Mouse (Mus musculus) brain, embryonic 14.5 days (tissue): ENCODE measurements around the gene Prkg1. TPM values are rescaled to one million over a fixed set of nuclear protein-coding genes. Genes with fewer than 3 reads are reported as not detected.

Source experiments
- DNase-seq: peaks from one replicate; pipeline ENCODE4 v3.0.0-alpha.2; 2011; ENCODE audit warnings: low read depth
- CTCF ChIP-seq: fragments of 200-500 bp; IDR thresholded peaks from 2 replicates; pipeline ENCODE4 v1.5.1; 2012; ENCODE audit warnings: inconsistent platforms, mild to moderate bottlenecking, moderate library complexity, borderline replicate concordance; ENCODE audit not compliant: insufficient read depth, insufficient read length; ENCODE audit errors: extremely low read depth
- POLR2A ChIP-seq: fragments of 200-500 bp; IDR thresholded peaks from 2 replicates; pipeline ENCODE4 v1.6.1; 2012; ENCODE audit warnings: mild to moderate bottlenecking, inconsistent platforms, borderline replicate concordance; ENCODE audit not compliant: poor library complexity, insufficient read depth, insufficient read length, severe bottlenecking; ENCODE audit errors: extremely low read depth
- polyA plus RNA-seq: library from polyadenylated mRNA; depleted of rRNA; stranded (reverse); fragments of >200 nt; gene quantifications from 2 replicates; pipeline ENCODE4 v1.2.3, GENCODE M21; 2012

Prkg1 gene
- polyA plus RNA-seq, 1 experiment: 4.5 TPM

DNA sequence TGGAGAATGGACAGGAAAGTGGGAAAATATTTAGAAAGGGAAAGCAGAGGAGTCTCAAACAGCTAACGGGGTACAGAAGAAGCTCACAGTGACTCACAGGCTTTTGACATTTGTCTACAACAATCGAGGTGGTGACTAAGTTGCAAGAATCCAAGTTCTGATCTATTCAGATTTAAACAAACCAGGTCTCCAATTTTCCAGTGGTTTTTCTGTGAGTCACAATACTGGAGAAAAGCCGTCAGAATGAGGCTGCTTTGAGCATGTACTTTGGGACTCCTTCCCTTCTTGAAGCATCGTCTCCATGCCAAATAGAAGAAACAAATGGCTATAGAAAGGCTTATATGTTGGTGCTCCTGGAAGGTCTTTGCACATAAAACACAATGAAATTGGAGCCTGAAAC lies 151.7 kb downstream of the Prkg1 start:
- no peak for DNase-seq
- TF ChIP-seq POLR2A: no peak
- TF ChIP-seq CTCF: no peak

- no peak for DNase-seq
- TF ChIP-seq CTCF: no peak
- TF ChIP-seq POLR2A: no peak
These were observed 162.3 kb downstream of the Prkg1 start for GRCm38 (mm10) chr19:31602578-31602977.

DNA sequence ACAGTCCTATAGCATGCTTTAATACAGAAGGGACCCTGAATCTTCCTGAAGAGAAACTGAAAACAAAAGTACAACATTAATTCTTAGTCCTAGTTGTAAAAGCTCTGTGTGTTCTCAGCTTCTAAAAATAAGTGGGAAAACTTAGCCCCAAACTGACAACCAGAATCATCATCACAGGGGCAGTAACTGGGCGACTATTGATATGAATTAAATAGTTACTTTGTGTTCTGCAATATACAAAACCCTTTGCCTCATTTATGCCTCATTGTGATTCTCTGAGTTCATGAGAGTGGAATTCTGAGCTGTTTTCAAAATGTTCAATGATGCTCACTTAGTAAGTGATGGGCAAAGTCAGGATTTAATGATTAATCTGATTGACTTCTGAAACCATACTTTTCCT lies 170.8 kb downstream of the Prkg1 start:
- TF ChIP-seq POLR2A (no peak), CTCF (no peak)
- no peak for DNase-seq

DNA sequence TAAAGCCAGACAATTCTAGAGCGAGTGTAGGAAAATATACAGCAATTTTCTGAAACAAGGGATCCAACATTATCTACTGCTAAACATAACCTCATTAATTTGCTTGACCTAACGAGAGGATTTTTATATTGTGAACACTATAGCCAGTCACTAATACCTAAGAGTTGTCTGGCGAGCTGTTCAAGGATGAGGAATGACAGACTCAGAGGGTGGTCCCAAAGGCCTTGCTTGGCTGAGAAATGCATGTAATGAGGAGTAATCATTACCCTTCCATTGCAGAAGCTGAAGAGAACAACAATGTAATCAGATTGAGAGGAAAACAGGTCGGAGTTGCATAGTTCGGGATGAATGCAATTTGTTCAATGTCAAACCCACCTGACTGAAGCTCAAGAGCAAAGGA lies 174.1 kb downstream of the Prkg1 start:
- no peak for DNase-seq
- TF ChIP-seq POLR2A (no peak), CTCF (no peak)

DNA sequence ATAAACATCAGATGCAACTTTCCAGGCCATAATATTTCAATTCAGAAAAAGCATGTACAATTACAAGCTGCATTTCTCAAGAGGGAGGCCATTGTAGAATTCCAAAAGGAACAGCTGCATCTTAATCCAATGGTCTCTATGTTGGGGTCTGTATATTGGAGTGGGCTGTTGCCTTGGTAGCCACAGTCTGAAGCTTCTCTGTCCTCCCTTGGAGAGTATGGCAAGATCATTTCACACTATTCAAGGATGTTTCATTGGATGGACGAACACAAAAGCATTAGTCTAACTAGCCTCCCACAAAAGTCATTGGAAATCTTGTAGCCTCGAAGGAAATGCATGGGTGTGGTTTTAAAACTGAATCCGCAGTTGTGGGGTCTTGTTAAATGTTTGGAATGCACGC lies 187.7 kb downstream of the Prkg1 start:
- peak; percentile 9 for DNase-seq
- TF ChIP-seq CTCF: no peak
- no peak for TF ChIP-seq POLR2A

DNA sequence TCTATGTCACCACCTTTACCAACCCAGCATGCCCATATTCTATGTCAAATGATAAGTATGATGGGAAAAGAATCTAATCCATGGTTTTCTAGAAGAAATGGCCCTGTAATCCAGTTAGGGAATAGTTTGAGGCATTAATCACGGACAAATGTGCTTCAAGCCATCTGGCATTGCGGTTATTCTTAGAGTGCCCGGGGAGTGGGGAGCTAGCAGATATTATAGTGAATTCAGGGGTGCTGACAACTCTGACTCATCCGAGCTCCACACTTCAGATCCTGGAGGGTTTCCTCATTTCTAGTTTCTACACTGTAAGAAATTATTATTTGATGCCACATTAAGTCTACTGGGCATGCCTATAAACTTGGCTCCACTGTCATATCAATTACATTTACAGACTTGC lies 200.5 kb downstream of the Prkg1 start:
- no peak for TF ChIP-seq CTCF
- TF ChIP-seq POLR2A: no peak
- DNase-seq: no peak

GRCm38 (mm10) chr19:31546063-31546462 lies 218.8 kb downstream of the Prkg1 start:
- TF ChIP-seq CTCF (no peak), POLR2A (no peak)
- DNase-seq: no peak

- TF ChIP-seq CTCF: no peak
- no peak for TF ChIP-seq POLR2A
- peak; percentile 29 for DNase-seq
These were observed 233.5 kb downstream of the Prkg1 start for GRCm38 (mm10) chr19:31531249-31531740.

DNA sequence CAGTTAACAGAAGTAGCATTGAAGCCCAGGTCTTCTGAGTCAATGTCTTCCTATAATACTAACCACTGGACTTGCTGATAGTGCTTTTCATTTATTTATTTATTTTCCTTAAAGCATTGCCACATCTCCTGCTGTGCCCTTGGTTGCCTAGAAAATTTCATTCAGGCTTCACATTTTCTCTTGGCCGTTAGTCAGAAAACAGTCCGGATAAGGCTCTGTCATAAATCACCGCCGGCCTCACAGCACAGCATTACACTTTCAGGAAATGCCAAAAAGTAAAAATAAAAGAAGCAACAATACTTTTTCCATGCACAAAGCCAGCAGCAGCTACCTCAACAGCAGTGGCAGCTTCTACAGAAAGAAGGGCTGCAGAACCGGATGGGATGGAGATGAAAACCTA lies 234.2 kb downstream of the Prkg1 start:
- TF ChIP-seq CTCF (no peak), POLR2A (no peak)
- peak; percentile 39 for DNase-seq

DNA sequence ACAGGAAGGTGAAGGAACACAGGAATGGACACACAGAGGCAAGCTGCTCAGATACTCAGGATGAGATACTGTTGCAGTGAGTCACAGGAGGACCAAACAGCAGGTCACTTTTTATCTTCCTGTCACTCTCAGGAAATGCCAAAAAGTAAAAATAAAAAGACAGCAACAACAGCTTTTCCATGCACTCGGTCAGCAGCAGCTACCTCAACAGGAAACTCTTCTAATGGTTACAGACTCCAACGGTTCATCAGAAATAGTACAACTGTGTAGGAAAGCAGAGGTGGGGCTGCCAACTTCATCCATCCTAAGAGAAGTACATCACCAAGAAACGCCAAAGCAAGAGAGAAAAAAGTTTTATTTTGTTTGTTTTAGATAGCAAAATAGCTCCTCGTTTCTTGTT lies 234.9 kb downstream of the Prkg1 start:
- no peak for DNase-seq
- TF ChIP-seq POLR2A (no peak), CTCF (no peak)

DNA sequence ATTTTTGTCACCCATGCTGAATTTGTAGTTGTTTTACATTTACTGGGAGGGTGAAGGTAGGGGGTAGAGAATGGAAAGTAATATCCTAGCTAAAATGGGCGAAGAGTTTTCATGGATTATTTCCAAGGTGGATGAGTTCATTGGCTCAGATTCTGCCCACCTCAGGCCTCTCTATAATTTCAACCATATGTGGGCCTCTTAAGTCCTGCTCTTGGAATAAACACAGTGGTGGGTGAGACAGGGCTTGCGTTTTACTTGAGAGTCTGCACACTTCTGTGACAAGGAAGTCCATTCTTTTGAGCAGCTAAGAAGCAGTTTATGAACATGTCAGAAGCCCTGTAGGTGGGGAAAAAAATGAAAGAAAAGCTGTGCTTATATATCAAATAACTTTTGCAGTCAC lies 250.3 kb downstream of the Prkg1 start:
- TF ChIP-seq POLR2A (no peak), CTCF (no peak)
- no peak for DNase-seq

- DNase-seq: no peak
- no peak for TF ChIP-seq CTCF
- no peak for TF ChIP-seq POLR2A
These were observed 257.0 kb downstream of the Prkg1 start for GRCm38 (mm10) chr19:31507831-31508230.
